Mouse (Mus musculus): Measurements from ENCODE around the gene Zfp185. TPM values are rescaled to one million over a fixed set of nuclear protein-coding genes. Genes with fewer than 3 reads are reported as not detected.

The Zfp185 gene
- not detected in 2 replicates for polyA plus RNA-seq (2012; ENCODE audit: low replicate concordance)

DNA sequence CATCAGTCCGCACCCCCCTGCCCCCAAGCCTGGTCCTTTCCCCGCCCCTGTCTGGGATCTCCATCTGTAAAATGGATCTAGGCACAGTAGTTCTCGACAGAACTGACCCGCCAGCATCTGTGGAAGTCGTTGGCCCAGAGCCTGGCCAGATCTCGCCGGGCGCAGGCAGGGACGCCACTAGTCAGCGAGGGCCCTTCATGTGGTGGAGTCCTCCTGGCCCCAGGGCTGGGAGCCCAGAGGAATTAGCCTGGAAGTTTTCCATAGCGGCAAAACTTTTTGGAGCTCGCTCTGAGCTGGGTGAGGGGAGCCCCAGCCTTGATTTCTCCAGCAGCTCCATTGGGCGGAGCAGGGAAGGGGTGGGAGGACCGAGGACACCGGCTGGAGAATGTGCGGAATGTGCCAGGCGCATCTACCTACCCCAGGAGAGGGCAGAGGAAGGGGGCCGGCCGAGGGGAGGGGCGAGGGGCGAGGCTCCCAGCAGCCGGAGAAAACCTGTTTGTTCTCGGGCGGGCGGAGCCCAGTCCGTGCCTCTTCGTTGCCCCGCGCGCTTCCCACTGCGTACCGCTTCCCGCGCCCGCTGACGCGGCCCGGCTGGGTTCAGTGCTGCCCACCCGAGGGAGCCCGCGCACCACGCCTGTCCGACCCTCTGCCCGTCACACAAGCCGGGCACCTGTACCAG, at the start of gene Zfp185:
Gene Zfp185, plus strand, starts transcription at position 499 of the 679 bp plus-strand sequence.

DNA sequence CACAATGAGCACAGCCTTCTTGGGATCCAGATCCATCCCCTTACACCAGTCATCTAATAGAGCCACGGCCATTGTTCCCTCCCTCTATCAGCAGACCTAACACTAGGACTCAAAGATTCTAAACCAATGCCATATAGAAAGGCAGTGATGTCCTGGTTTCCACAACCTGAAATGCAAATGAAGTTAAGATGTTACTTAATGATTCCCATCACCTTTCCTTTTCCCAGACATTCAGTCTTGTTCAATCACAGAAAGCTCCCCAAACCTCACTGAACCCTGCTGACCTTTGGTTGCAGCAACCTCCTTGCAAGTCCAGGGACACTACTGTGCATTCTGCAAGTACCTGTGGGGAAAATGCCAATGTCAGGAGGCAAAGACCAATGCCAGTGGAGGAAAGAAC, 49.9 kb downstream of the Zfp185 start, which contains the start of gene Pnma5:
Gene Pnma5, minus strand, starts transcription at position 101 of the 400 bp plus-strand sequence.

DNA sequence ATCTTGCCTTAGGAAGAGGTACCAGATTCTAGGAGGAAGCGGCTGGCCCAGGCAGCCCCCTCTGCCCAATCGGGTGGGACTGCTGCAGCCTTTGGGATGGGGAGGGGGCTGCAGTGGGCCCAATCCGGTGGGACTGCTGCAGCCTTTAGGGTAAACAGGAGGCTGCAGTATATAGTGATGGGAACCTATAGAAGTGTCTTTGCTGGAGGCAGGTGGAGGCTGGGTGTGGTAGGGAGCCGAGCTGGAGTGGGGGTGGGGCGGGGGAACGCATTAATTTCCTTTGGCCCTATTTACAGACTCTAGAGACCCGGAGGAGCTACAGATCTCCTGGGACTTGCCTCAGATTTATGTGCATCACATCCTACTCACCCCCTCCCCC, 77.3 kb downstream of the Zfp185 start, which contains the start of gene Pnma3:
Gene Pnma3, plus strand, starts transcription at position 373 of the 379 bp plus-strand sequence.

Other genes with a start within 250 kb of the Zfp185 start
- gene Gabrq, start 162.2 kb upstream of the Zfp185 start, polyA plus RNA-seq (2012; ENCODE audit: low replicate concordance): 0.02 TPM in 1 of 2 replicates, not detected in the other
- gene Cetn2, start 68.9 kb upstream of the Zfp185 start, polyA plus RNA-seq (2012; ENCODE audit: low replicate concordance): 0.55 and 5.8 TPM in 2 replicates
- 0.55 and 1.4 TPM in 2 replicates for gene Nsdhl, start 68.8 kb upstream of the Zfp185 start, polyA plus RNA-seq (2012; ENCODE audit: low replicate concordance)
- not detected in 2 replicates for gene Pnma5, start 49.8 kb downstream of the Zfp185 start, polyA plus RNA-seq (2012; ENCODE audit: low replicate concordance)
- not detected in 2 replicates for gene Pnma3, start 77.4 kb downstream of the Zfp185 start, polyA plus RNA-seq (2012; ENCODE audit: low replicate concordance)
- gene Xlr4a, start 95.1 kb downstream of the Zfp185 start, polyA plus RNA-seq (2012; ENCODE audit: low replicate concordance): 0.46 and 0.94 TPM in 2 replicates
- not detected in 2 replicates for gene Xlr3a, start 109.8 kb downstream of the Zfp185 start, polyA plus RNA-seq (2012; ENCODE audit: low replicate concordance)
- gene Gm14685, start 129.7 kb downstream of the Zfp185 start, polyA plus RNA-seq (2012; ENCODE audit: low replicate concordance): 0.04 TPM in 1 of 2 replicates, not detected in the other
- gene Xlr5b, start 161.5 kb downstream of the Zfp185 start, polyA plus RNA-seq (2012; ENCODE audit: low replicate concordance): not detected in 2 replicates
- not detected in 2 replicates for gene DXBay18, start 162.1 kb downstream of the Zfp185 start, polyA plus RNA-seq (2012; ENCODE audit: low replicate concordance)
- gene Spin2d, start 189.7 kb downstream of the Zfp185 start, polyA plus RNA-seq (2012; ENCODE audit: low replicate concordance): not detected in 2 replicates
- not detected in 2 replicates for gene Xlr3b, start 204.9 kb downstream of the Zfp185 start, polyA plus RNA-seq (2012; ENCODE audit: low replicate concordance)
- 2.9 and 7.0 TPM in 2 replicates for gene Xlr4b, start 227.0 kb downstream of the Zfp185 start, polyA plus RNA-seq (2012; ENCODE audit: low replicate concordance)
- 20.1 and 52.4 TPM in 2 replicates for gene F8a, start 241.0 kb downstream of the Zfp185 start, polyA plus RNA-seq (2012; ENCODE audit: low replicate concordance)